Mouse (Mus musculus) lung, postnatal 25 days (tissue): ENCODE measurements around the gene Epha3.

ENCODE experiments used
- DNase-seq: peaks from one replicate; pipeline ENCODE4 v3.0.0; 2022; ENCODE audit warnings: low spot score

Gene Epha3

DNA sequence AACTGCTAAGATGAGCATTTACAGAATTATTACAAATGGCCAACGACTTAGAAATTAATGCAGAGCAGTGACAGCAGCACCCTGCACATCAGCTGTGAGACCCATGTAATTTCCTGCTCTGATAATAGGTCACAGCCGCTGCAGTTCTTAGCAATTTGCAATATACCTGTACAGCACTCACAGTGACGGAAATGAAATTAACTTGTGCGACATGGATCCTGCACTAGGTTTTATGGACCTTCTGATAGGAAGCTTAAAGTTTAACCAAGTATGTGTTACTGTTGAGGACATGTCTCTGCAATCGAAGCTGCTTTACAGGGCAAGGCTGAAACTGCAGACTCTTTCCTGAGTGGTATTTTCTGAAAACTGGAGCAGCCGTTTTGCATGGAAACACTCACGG, 80.4 kb downstream of the Epha3 start:
- no peak for DNase-seq

DNA sequence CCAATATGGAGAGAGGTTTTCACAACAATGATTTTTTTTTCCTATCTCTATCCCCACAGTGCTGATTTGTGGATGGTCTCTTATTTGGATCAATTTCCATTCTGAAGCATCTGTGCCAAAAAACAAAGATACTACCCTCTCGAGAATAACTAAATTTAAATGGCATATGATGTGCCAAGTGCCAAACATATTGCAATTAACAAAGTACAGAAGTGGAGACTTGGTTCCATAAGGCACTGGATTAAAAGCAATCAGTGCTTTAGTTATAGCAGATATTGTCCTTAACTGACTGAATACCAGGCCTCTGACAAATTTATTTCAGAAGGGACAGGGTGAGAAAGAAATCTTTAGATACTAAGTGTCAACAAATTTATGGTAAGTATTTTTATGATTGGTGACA, 81.9 kb downstream of the Epha3 start:
- DNase-seq = no peak

DNA sequence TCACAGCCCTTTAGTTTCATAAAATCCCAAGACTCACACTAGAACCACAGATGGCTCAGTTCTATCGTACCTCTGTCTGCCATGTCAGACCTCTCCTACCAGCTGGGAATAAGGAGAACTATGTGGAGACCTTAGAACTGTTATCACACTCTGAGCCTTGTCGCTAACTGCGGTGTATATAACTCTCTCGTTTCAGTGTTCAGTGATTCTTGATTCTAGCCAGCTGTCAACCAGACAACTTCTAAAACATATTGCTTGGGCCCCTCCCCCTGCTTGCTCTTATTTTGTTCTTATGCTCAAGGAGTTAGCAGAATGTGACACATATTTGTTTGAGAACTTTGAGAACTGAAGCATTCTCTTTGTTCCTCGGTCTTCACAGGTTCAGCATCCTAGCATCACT, 83.8 kb downstream of the Epha3 start:
- no peak for DNase-seq

DNA sequence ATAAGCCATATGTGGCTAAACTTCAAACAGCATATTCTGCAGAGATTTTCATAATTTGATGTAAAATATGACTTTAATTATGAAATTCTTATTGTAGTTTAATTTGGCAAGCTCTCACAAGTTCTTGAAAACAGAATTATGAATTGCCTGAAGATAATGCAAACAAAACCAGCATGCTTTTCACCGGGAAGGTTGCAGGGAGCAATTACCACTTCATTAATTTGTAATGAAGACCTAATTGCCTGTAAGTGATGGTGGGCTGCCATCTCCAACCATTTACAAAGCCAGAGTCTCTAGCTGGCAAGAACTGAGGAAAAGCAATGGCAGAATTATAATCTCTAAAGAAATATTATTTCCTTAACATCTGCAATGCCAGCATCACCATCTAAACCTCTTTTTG, 86.2 kb downstream of the Epha3 start:
- DNase-seq = no peak

DNA sequence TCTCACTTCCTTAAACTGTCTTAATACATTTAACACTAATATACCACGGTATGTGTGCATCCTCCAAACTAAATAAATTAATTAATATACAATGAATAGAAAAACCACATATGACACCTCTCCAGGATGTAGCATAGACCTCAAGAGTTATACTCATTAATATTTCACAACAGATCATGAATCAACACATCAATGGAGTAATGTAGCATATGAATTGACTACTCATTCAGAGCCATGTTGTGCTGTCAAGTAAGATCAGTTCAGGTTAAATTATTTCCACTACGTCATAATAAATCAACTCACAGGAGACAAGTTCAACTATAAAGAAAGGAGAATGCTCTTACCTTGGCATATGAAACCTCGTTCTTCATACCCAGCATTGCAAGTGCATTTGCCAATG, 91.4 kb downstream of the Epha3 start:
- no peak for DNase-seq

DNA sequence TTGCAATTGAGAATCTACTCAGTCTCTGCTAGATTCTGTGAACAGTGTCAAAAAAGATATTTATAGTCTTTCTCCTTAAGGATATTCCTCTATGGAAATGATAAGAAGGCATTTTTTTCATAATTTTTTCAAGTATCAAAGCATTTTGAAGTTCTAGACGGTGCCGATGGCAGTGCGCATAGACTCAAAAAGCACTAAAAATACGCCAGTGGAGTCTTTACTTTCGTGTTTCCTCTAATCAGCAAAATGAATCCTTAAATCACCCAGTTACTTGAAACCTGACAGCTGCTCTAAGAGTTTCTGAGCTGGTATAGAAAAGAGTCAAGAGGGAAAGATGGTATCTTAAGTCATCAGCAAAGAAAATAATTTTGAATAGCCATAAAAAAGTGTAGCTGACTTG, 96.4 kb downstream of the Epha3 start:
- no peak for DNase-seq

DNA sequence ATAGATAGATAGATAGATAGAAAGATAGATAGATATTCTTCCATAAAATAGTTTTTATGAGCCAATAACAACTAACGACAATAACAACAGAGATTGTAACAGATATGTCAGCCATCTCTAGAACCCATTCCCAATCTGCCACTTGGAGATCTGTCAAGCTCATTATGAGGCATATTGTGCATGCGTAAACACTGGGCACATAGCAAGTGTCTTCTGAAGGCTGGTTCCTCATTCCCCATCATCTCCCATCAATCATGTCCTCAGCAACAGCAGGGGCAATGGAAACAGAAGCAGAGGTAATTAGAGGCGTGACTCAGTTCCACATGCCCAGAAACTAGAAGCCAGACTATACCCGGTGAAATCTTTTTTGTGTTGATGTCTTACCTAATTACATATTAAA, 102.8 kb downstream of the Epha3 start:
- no peak for DNase-seq

DNA sequence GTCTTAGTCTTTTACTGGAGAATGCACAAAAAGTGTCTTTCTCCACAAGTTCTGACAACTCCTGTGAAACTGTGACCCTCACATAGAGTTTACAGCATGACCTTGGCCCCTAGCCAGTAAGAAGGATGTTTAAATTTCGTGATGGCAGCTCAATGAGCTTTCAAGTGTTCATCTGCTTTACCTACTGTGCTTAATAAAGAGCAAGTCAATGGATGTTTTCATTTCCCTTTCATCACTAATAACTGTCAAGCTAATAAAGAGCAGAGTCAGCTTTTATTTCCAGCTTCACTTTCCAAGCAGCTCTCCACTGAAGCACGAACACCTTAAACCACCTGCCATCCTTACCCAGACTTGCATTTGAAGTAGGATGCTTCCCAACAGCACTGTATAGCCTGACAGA, 103.9 kb downstream of the Epha3 start:
- no peak for DNase-seq

DNA sequence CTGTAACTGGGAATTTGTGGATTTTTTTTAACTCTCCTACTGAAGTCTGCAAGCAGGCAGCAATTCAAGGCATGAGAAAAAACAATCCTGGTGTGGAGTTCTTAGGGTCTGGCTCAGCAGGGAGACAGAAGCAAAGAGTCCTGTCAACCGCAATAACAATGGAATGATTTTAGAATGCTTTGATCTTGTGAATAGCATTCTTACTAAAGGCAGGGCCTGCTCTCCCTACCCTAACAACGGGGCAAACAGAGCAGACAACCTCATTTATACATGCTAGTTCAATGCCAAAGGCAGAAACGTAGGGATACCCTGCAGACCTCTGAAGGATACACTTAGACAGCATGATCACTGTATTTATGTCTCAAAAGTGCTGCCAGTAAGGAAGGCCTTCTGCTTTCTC, 110.9 kb downstream of the Epha3 start:
- no peak for DNase-seq

DNA sequence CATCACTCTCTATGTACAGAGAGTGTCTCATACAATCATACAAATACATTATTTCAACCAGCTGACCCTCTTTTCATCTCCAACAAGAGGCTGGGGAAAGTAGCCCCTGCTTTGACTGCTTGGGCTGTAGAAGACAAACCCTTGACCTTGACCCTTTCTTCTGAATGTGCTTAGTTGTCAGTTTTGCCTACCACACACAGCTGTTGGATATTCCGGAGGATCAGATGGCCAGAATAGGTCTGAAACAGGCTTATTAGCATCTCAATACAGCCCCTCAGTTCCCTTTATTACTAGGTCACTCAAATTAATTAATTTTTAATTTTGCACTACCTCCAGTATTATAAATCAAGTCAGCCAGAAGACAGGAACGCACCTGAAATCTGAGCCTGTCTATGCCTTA, 116.2 kb downstream of the Epha3 start:
- no peak for DNase-seq

DNA sequence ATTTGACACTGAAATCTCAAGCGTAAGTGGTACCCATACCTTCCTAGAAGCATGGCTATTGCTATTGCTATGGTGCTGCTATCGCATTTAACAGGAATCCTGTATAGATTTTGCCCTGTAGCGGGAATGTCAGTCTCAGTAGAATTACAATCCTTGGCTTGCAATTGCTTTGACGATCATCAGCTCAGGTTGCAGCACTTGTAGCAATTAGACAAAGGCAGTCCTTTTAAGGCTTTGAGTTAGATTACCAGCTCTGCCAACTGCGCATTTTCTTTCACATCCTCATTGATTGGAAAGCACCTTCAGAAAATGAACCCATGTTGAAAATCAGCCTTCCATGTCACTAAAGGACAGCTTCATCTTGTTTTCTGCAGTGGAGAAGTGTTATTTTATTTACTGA, 118.5 kb downstream of the Epha3 start:
- no peak for DNase-seq

DNA sequence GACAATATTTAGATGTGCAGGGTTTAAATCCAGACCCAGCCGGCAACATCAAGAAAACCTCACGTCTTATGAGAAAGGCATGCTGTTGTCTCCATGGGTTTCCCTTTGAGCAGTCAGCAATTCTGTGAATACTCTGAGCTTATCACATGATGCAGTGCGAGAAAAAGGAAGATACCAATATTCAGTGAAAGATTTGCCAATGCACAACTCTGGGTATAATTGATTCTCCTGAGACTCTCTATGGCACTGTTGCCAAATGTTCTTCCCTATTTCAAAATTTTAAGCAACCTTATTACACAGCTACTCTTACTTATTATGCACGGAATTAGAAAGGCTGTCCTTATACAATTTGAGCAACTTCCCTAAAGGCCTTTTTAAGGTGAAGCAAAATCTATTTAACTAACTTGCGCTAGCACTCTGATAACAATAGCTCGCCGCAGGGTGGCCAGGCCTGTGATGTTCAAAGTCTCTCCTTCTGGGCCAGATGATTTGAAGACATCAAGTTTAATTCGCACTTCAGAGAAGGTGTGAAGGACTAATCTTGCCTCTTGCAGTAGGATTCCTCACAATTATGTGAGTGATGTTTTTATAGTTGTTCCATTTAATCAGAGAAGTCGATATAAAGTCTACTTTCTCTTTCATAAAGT, 120.6 kb downstream of the Epha3 start:
- no peak for DNase-seq

DNA sequence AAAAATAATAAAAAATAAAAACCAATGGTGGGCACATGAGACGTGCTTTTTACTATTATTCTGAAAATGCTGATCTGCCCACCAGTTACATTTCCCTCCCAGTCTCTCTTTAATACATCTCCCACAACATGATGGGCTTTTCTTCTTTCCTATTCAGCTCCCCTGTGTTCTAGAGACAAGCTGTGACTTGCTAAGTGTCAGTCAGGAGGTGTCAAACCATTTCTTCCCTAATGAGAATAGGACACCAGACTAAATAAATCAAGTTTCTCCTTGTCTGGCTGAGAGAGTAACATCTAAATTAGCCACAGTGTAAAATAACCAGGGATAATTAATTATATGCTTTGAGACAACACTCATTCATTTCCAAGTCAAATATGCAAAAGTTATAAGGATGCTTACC, 144.7 kb downstream of the Epha3 start:
- no peak for DNase-seq

DNA sequence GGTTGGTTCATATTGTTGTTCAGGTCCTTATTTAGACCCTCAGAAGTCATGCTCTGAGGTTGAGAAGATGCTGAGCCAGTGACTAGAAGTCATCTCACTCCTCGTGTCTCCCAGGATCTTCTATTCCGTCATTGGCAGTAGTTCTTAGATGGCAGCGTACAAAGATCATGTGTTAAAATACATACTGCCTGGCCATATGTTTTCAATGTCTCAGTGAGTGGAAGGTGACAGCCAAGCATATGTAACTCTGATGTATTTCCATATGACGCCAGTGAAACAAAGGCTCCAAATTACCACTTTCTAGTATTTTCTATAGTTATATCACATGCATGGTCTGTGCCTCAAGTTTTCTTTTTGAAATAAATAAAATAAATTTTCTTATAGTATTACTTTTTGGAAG, 146.7 kb downstream of the Epha3 start:
- DNase-seq = no peak

DNA sequence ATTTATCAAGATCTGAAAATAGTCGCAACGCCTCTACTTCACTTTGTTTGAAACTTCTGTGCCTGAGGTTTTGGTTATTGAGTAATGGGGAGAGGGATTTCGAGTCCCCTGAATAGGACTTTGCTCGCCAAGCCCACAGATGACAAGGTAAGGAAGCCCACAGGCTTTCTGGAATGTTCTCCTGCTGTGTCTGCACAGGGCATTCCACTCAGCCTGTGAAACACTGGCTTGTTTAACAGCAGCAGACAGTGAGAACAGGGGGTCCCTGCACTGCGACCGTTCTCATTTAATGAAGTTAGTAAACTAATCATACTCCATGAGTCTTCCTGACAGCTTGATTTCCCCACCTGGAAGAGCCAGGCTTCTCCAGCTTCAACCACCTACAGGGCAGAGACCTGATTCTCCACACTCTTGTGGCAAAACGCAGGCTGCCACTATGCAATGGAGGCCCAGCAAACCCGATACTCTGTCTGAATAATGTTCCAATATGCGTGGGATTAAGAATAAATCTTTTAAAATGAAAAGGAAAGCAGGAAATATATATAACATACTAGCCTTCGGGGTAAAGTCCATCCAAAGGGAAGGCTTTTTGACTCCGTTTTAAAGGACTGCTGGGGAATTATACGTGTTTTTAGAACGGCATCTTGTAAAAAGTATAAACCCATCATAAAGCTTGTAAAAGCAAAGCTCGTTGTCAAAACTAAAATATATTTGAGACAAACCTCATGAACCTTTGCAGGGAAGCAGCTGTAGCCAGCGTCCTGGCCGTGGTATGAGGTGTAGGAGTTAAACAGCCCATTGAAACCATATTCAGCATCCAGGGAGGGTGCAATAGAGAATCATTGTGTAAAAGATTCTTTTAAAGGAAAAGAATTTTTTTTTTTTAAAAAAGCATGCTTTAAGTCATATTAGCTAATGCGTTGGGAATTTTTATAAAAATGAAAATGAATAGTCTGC, 156.8 kb downstream of the Epha3 start:
- DNase-seq = no peak

DNA sequence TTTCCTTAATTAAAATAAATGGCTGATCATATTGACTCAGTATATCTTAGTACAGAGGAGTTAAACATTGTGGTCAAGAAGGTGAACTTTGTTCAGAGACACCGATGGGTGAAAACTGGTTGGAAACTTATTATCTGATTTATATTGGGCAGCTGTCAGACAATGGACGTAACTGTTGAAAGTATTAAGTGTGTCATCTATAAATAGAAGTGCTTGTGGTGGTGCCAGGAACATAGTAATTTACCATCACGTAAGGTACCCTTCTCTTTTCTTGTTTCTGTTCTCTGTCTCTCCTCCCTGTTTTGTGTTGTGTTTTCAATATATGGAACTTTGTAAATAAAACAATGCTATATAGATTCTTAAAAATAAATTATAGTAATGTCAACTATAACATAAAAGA, 174.6 kb downstream of the Epha3 start:
- DNase-seq = no peak

DNA sequence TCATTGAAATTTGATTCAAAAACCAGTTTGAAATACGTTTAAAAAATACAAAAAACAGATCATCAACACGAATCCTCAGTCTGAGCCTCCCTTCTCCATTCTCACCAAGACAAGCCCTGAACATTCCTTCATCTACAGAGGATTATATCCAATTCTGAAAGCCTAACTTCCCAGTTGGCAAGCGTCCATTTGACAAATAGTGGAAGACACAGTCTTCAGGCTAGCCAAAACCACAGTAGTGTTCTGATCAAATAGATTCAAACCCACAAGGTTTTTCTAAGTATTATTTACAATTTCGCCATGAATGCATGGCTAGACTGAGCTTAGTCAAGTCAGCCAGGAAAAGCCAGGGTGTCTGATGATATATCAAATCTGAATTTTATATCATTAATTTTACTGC, 179.8 kb downstream of the Epha3 start:
- no peak for DNase-seq

DNA sequence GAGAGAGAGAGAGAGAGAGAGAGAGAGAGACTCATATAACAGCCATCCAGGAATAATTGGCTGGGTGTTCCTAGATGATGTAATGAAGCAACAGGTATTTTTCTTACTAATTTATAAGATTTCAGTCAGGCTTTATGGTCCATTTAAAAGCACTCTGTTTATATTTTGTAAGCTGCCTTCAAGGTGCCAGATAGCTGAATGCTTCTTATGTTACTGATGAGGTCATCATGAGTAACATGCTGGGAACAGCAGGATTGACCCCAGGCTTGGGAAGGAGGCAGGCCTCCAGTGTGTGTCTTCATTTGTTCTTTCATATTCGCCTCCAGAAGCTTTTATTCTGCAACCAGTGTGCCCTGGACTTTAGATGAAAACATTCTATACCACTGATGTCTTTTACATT, 189.5 kb downstream of the Epha3 start:
- no peak for DNase-seq

DNA sequence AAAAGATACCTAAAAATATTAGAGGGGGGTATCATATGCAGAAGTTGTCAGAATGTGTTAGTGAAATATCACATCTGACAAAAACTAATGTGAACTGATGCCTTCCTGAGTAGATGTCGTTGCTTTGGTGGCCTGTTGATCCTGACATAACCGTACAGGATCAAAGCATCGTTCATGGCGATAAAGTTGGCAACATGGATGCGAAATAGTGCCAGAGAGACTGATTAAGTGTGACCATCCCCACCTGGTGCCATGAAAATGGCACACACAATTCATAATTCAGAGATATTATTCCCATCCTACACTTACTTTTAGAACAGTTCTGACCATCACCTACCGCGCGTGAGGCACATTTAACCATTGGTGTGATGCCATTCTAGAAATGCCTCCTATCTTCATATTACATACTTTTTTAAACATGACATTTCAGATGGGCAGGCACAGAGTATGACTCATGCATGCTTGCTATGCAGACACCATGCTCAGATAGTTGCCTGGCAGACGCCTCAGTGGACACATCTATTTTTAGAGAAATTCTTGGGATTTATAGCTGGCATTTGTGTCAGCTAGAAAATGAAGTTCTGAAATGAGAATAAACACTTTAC, 190.6 kb downstream of the Epha3 start:
- no peak for DNase-seq

DNA sequence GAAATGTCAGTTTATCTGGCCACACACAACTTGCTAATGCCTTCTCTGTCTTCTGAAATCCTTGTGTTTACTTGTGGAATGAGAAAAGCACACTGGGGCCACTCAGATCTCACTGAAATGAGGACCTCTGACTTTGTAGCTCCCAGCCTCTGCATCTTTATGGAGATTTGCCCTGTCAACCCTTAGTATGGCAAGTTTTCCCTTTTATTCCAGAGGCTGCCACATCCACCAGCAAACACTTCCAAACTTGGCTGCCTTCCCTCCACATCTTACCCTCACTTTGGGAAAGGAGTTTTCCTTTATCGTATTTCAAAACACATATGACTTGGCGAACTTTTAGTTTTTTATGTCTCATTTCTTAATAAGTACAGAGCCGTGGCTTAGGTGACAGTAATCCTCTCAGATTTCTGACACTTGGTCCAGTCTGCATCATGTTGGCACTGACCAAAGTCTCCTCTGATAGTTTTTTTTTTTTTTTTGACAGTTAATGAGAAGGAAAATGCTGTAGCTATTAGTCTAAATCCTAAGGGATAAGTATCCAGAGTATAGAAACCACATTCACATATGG, 198.0 kb downstream of the Epha3 start:
- no peak for DNase-seq

DNA sequence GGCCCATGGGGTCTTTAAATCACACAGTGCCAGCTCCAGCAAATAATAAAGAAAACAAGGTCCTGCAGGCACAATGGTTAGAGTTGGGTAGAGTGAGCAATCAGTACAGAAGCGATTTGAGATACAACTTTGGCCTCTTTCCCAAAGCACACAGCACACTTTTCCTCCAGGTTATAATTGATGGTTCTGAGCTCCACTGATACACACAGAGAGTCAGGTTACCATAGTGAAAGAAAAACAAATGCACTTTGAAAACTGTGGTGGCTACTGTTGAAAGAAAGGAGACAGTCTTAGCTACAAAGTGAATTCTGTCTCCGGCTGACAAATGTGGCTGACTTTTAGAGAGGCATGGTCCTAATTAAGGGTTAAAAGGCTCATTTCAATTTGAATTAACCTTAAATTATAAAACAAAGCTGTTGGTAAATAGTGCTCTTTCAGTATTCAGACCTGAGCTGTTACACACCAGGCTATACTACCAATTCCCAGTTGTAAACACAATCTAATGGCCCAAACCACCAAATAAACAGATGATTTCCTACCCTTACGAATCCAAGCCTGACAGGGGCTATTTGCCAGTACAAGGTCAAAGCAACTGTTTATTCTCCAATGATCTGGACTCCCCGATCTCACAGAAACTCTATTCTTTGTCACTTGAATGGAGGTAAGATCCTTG, 205.5 kb downstream of the Epha3 start:
- DNase-seq = no peak

DNA sequence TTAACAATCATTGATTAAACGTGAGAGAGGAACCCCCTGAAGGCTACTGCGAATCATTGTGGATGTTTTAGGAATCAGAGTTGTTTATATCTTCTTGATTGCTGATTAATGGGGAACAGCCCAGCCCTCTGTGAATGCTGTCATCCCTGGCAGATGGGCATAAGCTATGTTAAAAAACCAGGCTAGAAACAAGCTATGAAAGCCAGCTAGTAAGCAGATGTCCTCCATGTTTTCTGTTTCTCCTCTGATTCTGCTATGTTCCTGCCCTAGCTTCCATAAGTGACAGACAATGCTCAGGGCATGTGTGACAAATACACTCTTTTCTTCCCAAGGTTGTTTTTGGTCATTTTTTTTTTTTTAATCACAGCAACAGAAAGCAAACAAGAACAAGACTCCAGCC, 206.2 kb downstream of the Epha3 start:
- no peak for DNase-seq
